Mouse (Mus musculus) liver, adult (tissue): ENCODE results near the gene Fasn.

Experiments
- GATA4 ChIP-seq: IDR thresholded peaks from 2 replicates; pipeline ENCODE4 v1.6.1; 2014; ENCODE audit warnings: mild to moderate bottlenecking, low read length; ENCODE audit not compliant: insufficient replicate concordance

Gene Fasn

GRCm38 (mm10) chr11:120823956-120824786, at the start of gene Fasn:
TSS of gene Fasn (minus strand) at chr11:120824547.
- no peak for TF ChIP-seq GATA4

DNA sequence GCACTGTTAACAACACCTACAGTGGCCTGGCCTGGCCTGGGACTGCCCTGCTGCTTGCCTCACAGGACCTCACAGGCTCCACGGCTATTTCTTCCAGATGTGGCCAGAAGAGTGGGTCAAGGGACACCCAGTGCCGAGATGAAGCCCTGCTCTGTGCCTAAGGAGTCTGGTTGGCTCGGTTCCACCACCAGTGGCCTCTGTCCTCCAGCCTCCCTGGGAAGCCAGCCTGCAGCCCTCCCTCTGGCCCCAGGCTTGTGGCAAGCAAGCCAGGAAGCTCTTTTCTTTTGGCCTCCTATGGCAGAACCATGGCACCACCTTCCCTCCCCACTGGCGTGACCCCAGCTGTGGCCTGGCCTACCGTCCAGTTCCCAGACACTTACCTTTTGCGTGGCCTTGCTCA, 48.9 kb upstream of the Fasn start:
- no peak for TF ChIP-seq GATA4

- TF ChIP-seq GATA4 = no peak
These were observed 47.2 kb upstream of the Fasn start for GRCm38 (mm10) chr11:120871521-120871920.

- TF ChIP-seq GATA4 = no peak
These were observed 41.5 kb upstream of the Fasn start for GRCm38 (mm10) chr11:120865816-120866215.

DNA sequence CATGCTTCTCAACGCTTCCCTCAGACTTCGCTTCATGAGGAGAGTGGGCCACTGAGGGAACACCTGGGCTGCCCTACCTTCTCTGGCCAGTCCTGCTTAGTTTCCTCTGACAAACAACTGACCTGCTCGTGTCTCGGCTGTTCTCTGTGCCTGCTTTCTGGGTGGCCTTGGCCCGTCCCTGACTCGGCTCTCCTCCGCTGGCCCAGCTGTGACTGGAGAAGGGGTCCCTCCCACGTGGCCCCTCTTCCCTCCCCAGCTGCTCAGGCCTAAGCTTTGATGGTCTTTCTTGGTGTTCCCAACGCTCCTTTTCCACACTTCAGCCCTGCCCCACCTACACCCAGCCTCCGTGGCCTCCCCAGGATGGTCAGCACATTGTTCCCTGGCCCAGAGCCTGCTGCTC, 38.5 kb upstream of the Fasn start:
- no peak for TF ChIP-seq GATA4

DNA sequence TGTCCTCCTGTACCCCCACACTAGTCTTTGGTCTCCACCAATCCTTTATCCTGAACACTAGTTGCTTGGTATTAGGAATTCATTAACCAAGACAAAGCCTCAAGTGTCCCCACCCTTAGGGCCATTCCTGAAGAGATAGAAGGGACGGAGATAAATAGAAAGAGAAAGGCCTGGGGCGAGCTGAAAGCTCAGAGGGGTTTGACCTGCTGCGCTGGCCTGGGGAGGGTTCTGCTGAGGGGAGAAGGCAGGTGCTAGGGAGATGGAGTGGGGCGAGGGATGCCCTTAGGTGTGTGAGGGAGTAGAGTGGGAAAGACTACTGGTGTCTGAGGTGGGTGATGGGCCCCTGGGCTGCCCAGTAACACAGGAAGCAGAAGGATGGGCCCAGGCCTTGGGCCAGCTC, 29.4 kb upstream of the Fasn start:
- no peak for TF ChIP-seq GATA4

GRCm38 (mm10) chr11:120853158-120853557, 28.8 kb upstream of the Fasn start:
- TF ChIP-seq GATA4 = no peak

GRCm38 (mm10) chr11:120852083-120852935, 28.0 kb upstream of the Fasn start:
- no peak for TF ChIP-seq GATA4

GRCm38 (mm10) chr11:120851582-120851981, 27.2 kb upstream of the Fasn start:
- TF ChIP-seq GATA4 = no peak

DNA sequence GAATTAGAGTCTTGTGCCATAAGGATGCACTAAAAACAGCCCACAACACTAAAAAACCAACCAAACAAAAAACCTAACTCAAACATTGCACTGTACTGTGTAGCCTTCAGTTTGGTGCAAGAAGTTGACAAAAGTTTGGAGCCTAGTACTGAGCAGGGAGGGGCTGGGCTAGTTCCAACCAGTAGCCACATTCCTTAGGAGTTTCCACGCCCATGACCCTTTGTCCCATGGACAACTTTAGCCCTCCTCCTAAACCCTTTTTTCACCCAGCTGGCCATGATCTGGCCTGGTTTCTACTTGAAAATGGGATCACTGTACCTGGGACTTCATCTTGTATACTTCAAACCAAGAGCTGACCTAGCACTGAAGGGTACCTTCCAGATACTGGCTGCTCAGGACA, 26.8 kb upstream of the Fasn start:
- no peak for TF ChIP-seq GATA4

DNA sequence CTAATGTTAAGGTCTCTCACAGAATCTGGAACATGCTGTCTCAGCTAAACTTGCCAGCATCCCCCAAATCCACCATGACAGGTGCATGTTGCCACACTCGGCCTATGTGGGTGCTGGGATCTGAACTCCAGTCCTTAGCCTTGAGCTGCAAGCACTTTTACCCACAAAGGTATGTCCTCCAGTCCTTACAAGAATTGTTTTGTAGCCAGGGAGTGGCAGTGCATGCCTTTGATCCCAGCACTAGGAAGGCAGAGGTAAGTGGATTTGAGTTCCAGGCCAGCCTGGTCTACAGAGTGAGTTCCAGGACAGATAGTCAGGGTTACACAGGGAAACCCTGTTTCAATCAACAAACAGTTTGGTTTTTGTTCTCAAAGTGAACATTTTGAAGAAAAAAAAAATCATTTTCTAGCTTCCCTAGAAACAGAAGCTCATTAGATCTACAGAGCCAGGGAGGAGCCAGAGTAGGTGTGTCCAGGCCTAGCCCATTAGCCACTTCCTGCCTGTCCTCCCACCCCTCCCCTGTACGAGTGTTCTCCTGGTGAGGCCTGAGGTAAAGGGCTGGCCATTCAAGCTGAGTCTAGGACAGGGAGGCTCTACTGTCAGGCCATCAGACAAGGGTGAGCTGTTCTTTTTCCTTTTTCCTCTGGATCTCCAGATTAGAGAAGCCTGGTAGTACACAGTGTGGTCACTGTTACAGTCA, 26.1 kb upstream of the Fasn start:
- no peak for TF ChIP-seq GATA4

DNA sequence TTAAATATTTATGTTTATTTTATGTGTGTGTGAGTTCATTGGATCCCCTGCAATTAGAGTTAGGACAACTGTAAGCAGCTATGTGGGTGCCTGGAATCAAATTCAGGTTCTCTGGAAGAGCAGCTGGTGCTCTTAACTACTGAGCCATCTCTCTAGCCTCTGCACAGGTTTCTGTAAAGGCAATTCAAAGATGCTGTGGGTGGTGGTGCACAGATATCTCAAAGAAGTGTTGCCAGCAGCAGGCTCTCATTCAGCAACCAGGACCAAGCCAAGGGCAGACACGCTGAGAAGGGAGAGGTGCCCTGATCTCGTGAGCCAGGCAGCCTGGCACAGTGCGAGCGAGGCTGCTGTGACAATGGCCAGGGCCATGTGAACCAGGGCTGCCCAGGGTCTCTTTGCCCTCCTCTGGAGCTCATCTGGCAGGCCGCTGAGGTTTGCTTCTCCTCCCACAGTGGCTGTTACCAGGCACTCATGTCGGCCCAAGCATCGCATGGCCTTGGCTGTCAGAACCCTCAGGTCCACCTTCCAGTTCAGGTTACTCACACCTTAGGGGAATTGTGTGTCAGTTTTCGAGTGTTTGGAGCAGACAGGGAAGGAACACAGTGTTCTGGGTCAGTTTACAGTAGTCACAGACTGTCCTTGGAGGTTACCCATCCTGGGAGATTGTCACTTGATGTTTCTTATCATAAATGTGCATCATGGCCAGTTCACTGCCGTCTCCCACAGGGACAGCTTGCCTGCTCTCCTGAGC, 22.6 kb upstream of the Fasn start:
- no peak for TF ChIP-seq GATA4

DNA sequence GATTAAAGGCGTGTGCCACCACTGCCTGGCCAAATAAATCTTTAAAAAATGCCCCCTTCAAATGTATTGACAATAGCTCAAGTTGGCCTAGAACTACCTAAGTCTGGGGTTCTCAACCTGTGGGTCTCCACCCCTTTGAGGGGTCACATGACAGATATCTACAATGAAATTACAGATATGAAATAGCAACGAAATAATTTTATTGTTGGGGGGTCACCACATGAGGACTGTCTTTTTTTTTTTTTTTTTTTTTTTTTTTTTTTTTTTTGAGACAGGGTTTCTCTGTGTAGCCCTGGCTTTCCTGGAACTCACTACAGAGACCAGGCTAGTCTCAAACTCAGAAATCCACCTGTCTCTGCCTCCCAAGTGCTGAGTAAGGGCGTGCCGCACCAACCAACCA, 20.0 kb upstream of the Fasn start:
- TF ChIP-seq GATA4 = no peak

- no peak for TF ChIP-seq GATA4
These were observed 9.4 kb upstream of the Fasn start for GRCm38 (mm10) chr11:120833555-120834280.

GRCm38 (mm10) chr11:120831659-120832440, 7.5 kb upstream of the Fasn start:
- TF ChIP-seq GATA4 = no peak
